In the genomic region with DNA sequence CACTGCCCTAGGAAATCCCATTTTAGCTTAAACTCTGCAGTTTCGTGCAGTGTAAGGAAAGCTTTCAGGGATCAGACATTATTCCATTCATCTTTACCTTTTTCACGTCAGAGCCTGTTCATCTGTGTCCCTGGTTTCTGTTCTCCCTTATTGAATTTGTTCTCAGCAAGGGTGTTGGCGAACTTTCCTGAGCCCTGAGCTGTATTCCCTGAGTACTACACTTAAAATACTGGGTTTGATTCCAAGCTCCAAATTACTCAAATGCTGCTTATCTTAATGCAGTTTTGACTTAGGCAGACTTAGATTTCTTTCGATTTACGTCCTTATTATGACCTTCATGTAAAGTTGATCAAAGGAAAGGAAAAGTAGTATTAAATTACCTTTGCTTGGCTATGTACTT, we compare ENCODE assay signal across 8 mouse cellular contexts. TPM values are rescaled to one million over a fixed set of nuclear protein-coding genes. Genes with fewer than 3 reads are reported as not detected.
DNase-seq lines count a peak whose midpoint lies in the region; ATAC-seq and TF ChIP-seq lines count a peak whose summit lies in the region.

No protein-coding gene starts in this region.

- no peak for TF ChIP-seq EP300 in heart, adult 2 months (IDR thresholded peaks at IDR 0.05; ENCODE audit: insufficient read depth, low read depth, low read length)

- peaks cover 2% of the 10 kb centered on the region for H3K4me1 ChIP-seq in heart, adult 2 months (ENCODE audit: control insufficient read depth, insufficient read depth, low read length)
- peaks cover 6% of the 10 kb centered on the region; the same call in 1 of the 2 replicates for H3K4me1 ChIP-seq in forebrain, embryonic 14.5 days (ENCODE audit: control insufficient read depth, insufficient read depth, low read length)
- H3K4me1 ChIP-seq in liver, embryonic 13.5 days (replicated peaks): peaks cover 16% of the 10 kb centered on the region

- no peak for TF ChIP-seq CTCF in heart, adult 2 months (IDR thresholded peaks at IDR 0.05)

- WGBS in heart, adult 2 months: 10% methylated on average over 5 of the region's 5 CpGs
- 24% methylated on average over 5 of the region's 5 CpGs for WGBS in forebrain, embryonic 14.5 days
- WGBS in liver, embryonic 13.5 days (ENCODE audit: insufficient replicate concordance): 22% methylated on average over 5 of the region's 5 CpGs

- no peak for ATAC-seq in forebrain, embryonic 14.5 days
- ATAC-seq in liver, embryonic 13.5 days (ENCODE audit: low read depth): no peak

- no peaks in the 10 kb centered on the region for H3K27me3 ChIP-seq in heart, adult 2 months (ENCODE audit: control insufficient read depth, insufficient read depth, low read length)
- no peaks in the 10 kb centered on the region for H3K27me3 ChIP-seq in forebrain, embryonic 14.5 days (replicated peaks; ENCODE audit: control insufficient read depth, insufficient read depth, low read length)
- peaks cover 40% of the 10 kb centered on the region for H3K27me3 ChIP-seq in liver, embryonic 13.5 days

- H3K9ac ChIP-seq in heart, adult 2 months (ENCODE audit: low read depth, low read length): peak overlapping the region; percentile 84
- peak overlapping the region; percentile 98 for H3K9ac ChIP-seq in forebrain, embryonic 14.5 days (ENCODE audit: low read length)
- H3K9ac ChIP-seq in liver, embryonic 13.5 days: peak overlapping the region; percentile 45

- TF ChIP-seq POLR2A in heart, adult 2 months (IDR thresholded peaks at IDR 0.05; ENCODE audit: insufficient read depth, low read depth, low read length): no peak

- H3K9me3 ChIP-seq in forebrain, embryonic 14.5 days (replicated peaks; ENCODE audit: control insufficient read depth, low read length): no peaks in the 10 kb centered on the region
- no peaks in the 10 kb centered on the region for H3K9me3 ChIP-seq in liver, embryonic 13.5 days (replicated peaks)

- H3K4me2 ChIP-seq in forebrain, embryonic 14.5 days (ENCODE audit: low read length): peak overlapping the region; percentile 59
- H3K4me2 ChIP-seq in liver, embryonic 13.5 days: peak overlapping the region; percentile 84

- no peak for DNase-seq in heart, adult 2 months
- no peak for DNase-seq in heart, postnatal 4 days
- DNase-seq in 416B (ENCODE audit: low read depth): peak; percentile 39
- DNase-seq in forebrain, embryonic 14.5 days (ENCODE audit: low spot score): no peak
- no peak for DNase-seq in liver, embryonic 13.5 days
- no peak for DNase-seq in T-cell, adult 2 months (ENCODE audit: low spot score)
- no peak for DNase-seq in ovary, postnatal 10 days (ENCODE audit: low spot score)
- DNase-seq in kidney, adult 11 months: no peak

- H3K79me2 ChIP-seq in heart, adult 2 months (replicated peaks; ENCODE audit: control insufficient read depth, insufficient read depth, low read length): peaks cover 4% of the 10 kb centered on the region

- intact Hi-C loops in heart, adult 2 months (cut with DNase I): loop anchor here (2.0 to 5.0 kb wide), 5 partner anchors 91 to 395 kb away; a partner anchor contains a TSS

- peaks cover 10% of the 10 kb centered on the region for H3K36me3 ChIP-seq in heart, adult 2 months (ENCODE audit: control insufficient read depth, insufficient read depth, low read length)
- H3K36me3 ChIP-seq in forebrain, embryonic 14.5 days (ENCODE audit: control insufficient read depth, insufficient read depth, low read length): no peaks in the 10 kb centered on the region
- peaks cover under 1% of the 10 kb centered on the region; the same call in 1 of the 2 replicates for H3K36me3 ChIP-seq in liver, embryonic 13.5 days

- peak overlapping the region; percentile 77 for H3K4me3 ChIP-seq in heart, adult 2 months
- H3K4me3 ChIP-seq in forebrain, embryonic 14.5 days (ENCODE audit: low read depth, low read length): peak overlapping the region; percentile 97
- H3K4me3 ChIP-seq in liver, embryonic 13.5 days (replicated peaks): peak overlapping the region; percentile 74

- peak overlapping the region; percentile 93 for H3K27ac ChIP-seq in heart, adult 2 months
- peak overlapping the region; percentile 96 for H3K27ac ChIP-seq in forebrain, embryonic 14.5 days (ENCODE audit: low read depth, low read length)
- H3K27ac ChIP-seq in liver, embryonic 13.5 days: peak overlapping the region; percentile 68

RNA-seq across cellular contexts. Expression of a gene that starts 0.4 kb away (rescaled TPM):
- 100 to 1,000 TPM; 111 to 152 TPM for total RNA-seq in heart, adult 2 months (2021)
- polyA plus RNA-seq in heart, adult 2 months (2012; rRNA removed): 17.1 and 27.3 TPM in 2 replicates
- total RNA-seq in heart, postnatal 4 days (2021): 100 to 1,000 TPM; 147 to 153 TPM
- polyA plus RNA-seq in forebrain, embryonic 14.5 days (2014; fragmentation: Nextera tagmentation; extraction: Ambion mirVana): 20.9 and 21.0 TPM in 2 replicates
- polyA plus RNA-seq in liver, embryonic 13.5 days (2015; fragmentation: Nextera tagmentation; extraction: Ambion mirVana): 30.4 and 38.1 TPM in 2 replicates

Comparison
In these comparisons a context has a peak if more than half of its experiments do, and no peak if none do; other contexts are left out.
1. H3K9ac ChIP-seq: peak in every context shown above with its lines; median percentile 98 in forebrain, embryonic 14.5 days; 84 in heart, adult 2 months; 45 in liver, embryonic 13.5 days.